ENCODE assay signal across 8 mouse cellular contexts in genomic region chr10:83184480-83185069, GRCm38 (mm10).
DNase-seq lines count a peak whose midpoint lies in the region; ATAC-seq and TF ChIP-seq lines count a peak whose summit lies in the region.

No protein-coding gene starts in this region.

- no peaks in the 10 kb centered on the region for H3K36me3 ChIP-seq in kidney, embryonic 14.5 days (ENCODE audit: control insufficient read depth, insufficient read depth, low read length)

- no peak overlapping the region for H3K9ac ChIP-seq in kidney, embryonic 14.5 days (ENCODE audit: low read depth, low read length)

- H3K4me3 ChIP-seq in left cerebral cortex, adult 2 months, result no peak overlapping the region
- no peak overlapping the region for H3K4me3 ChIP-seq in kidney, embryonic 14.5 days (ENCODE audit: low read length)

- no peaks in the 10 kb centered on the region for H3K27me3 ChIP-seq in kidney, embryonic 14.5 days (ENCODE audit: control insufficient read depth, insufficient read depth, low read length)

- peak; percentile 23 to 29 for DNase-seq in left cerebral cortex, adult 2 months (ENCODE audit: extremely low spot score in 1 of 2, low spot score in 2 of 2)
- DNase-seq in left cerebral cortex, adult 9 months (ENCODE audit: low spot score in 2 of 2), result no peak
- peak; percentile 84 for DNase-seq in adipocyte (ENCODE audit: low spot score)
- DNase-seq in spleen, adult 12 weeks (ENCODE audit: low spot score), result no peak

- intact Hi-C loops in left cerebral cortex, adult 2 months (cut with DNase I), result loop anchor here (5.0 kb wide), 3 partner anchors 52 to 197 kb away; partner anchors contain the start of gene Chst11

- H3K9me3 ChIP-seq in kidney, embryonic 14.5 days (ENCODE audit: control insufficient read depth, low read length), result peaks cover under 1% of the 10 kb centered on the region; the same call in 1 of the 2 replicates

- no peak for TF ChIP-seq CTCF in left cerebral cortex, adult 2 months (IDR thresholded peaks at IDR 0.05)

- WGBS in kidney, embryonic 14.5 days, result 58% methylated on average over 7 of the region's 7 CpGs

- peaks cover 34% of the 10 kb centered on the region for H3K4me1 ChIP-seq in kidney, embryonic 14.5 days (ENCODE audit: control insufficient read depth, insufficient read depth, low read length)

- ATAC-seq in common myeloid progenitor, adult 5-6 weeks (replicated peaks; ENCODE audit: low read depth, poor library complexity, severe bottlenecking), result peak; percentile 31
- ATAC-seq in kidney, embryonic 14.5 days (ENCODE audit: low FRiP score, low TSS enrichment), result 0 out of 2 replicates have a peak, but pooled peaks have one; percentile 5
- peak; percentile 51 for ATAC-seq in megakaryocyte progenitor cell, adult 5-6 weeks (replicated peaks; ENCODE audit: poor library complexity)
- no peak for ATAC-seq in erythroblast, adult 5-6 weeks (replicated peaks; ENCODE audit: low FRiP score, poor library complexity, severe bottlenecking)

- no peak overlapping the region for H3K4me2 ChIP-seq in kidney, embryonic 14.5 days (replicated peaks; ENCODE audit: low read depth, low read length)

- H3K27ac ChIP-seq in left cerebral cortex, adult 2 months, result no peak overlapping the region
- peak overlapping the region; percentile 56; the same call in 1 of the 2 replicates for H3K27ac ChIP-seq in kidney, embryonic 14.5 days (ENCODE audit: low read depth, low read length)

Comparison
In these comparisons a context has a peak if more than half of its experiments do, and no peak if none do; other contexts are left out.
1. DNase-seq: peak in left cerebral cortex, adult 2 months (2 of 2) and adipocyte (single experiment); none in left cerebral cortex, adult 9 months (0 of 2) and spleen, adult 12 weeks (single experiment).